Mouse (Mus musculus) MN1 (cell line): Measurements from ENCODE around the gene Snx18.

Source experiments
- DNase-seq: peaks from one replicate; pipeline ENCODE4 v3.0.0-alpha.2; 2016; ENCODE audit warnings: low spot score

The Snx18 gene

DNA sequence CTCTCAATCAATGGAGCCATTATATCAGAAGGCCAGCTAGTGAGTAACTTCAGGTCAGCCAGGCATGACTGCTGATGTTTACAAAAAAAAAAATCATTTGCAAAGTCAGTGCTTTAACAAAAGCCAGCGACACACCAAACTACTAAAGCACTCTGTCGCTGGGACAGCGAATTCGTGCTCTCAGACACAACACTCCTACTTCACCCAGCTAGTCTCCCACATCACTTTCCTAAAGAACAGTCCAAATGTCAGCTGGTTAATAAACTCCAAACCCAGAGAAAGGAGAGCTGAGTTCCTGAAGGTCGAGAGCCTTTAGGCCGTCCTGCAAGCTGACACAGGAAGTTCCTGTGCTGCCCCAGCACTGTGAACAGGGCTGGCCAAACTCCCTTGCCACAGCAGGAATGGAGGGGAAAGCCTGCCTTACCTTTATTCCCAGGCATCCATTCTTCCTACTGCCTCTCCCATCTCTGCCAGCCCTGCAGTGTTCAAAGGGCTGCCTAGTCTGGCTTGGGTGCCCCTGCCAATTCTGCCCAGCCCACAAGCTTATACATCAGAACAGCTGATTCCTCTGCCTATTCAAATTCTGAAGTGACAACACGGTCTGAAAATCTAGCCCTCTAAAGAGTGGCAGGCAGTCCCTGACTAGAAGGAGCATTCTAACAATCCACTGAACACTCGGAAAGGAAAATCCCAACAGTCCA lies 2.2 kb downstream of the Snx18 start:
- DNase-seq: peak; percentile 19

DNA sequence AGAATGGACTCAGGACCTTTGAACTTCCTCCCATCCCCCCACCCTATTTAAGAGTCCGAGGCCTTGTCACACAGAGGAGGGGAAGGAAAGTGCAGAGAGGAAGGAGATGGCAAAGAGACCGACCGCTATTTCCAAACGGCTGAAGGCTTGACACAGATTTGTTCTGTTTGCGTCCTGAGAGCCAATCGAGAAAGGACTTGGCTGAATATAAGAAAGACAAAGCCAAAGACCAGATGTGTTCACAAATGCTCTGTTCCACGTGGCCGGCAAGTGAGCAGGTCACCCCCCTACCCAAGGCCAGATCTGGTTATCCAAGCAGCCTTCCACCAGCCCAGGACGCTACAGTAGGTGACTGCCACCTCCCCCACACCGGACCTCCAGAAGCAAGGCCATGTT lies 2.8 kb downstream of the Snx18 start:
- DNase-seq: peak; percentile 30

- DNase-seq: peak; percentile 86
Measured at GRCm38 (mm10) chr13:113614635-113615545, 3.5 kb downstream of the Snx18 start.

DNA sequence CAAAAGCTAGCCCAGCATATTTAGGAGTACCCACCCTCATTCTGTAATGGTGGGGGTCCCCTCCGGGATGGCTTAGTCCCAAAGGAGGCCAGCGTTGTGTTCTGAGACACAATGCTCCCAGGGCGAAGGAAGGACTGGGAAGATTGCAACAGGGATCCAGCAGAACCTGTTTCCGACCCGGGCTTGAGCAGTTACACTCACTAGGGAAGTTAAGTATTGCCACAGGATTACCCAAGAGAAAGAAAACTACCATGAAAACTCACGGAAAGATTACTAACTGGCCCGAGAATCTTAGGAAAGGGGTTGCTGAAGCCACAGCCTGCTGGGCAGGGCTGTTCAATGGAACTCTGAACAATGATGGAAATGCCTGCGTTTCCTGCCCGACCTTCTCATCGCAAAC lies 4.5 kb downstream of the Snx18 start:
- no peak for DNase-seq

DNA sequence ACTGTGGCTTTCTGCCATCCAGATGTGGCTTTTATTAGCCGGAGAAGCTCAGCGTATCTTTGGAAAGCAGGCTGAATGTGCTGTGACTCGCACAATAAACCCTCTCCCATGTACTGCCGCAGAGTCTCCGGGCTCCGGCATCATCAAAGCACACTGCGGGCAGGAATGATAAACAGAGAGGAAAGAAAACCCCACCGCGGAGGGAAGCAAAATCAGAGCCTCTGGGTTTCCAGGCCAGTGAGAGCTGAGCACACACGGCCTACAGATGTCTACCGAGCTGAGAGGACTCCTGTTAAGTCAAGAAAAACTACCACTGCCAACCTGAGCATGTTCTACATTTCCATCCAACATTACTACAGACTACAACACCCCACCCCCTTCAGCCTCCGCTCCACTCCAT lies 5.0 kb downstream of the Snx18 start:
- DNase-seq: no peak

- no peak for DNase-seq
Measured at GRCm38 (mm10) chr13:113612141-113612950, 6.0 kb downstream of the Snx18 start.

DNA sequence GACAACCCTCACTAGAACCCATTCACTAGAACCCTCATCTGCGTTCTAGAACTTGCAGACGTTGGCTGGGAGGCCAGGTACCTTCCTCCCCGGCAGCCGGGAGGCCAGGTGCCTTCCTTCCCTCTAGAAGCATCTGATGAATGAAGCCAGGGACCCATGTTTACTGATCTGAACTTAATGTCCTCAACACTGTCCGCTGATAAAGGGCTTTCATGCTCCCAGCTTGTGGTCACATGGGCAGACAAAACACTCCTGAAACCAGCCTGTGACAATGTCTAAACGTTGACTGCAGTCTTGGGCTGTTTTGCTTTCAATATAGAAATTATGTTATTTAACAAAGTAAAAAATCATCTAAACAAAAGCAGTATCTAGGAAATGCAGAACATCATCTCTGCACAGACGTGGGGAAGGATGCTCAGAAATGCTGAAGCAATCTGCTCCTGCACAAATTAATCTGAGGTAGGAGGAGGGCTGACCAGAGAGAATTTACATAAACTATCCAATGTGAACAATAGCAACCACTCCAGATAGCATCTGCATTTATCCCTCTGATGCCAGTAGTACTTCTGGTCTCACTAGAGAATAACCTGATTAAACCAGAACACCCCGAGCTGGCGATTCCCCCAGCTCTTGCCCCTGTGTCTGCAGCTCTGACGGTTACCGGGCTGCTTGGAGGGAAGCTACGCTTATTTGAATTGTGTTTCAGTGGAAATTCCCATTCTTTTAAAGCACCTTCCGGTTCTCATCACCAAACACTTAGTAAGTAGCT lies 7.4 kb downstream of the Snx18 start:
- DNase-seq: peak; percentile 61

- DNase-seq: no peak
Measured at GRCm38 (mm10) chr13:113609429-113609828, 8.9 kb downstream of the Snx18 start.

- DNase-seq: no peak
Measured at GRCm38 (mm10) chr13:113607821-113608220, 10.5 kb downstream of the Snx18 start.

GRCm38 (mm10) chr13:113607371-113607770 lies 11.0 kb downstream of the Snx18 start:
- DNase-seq: no peak

DNA sequence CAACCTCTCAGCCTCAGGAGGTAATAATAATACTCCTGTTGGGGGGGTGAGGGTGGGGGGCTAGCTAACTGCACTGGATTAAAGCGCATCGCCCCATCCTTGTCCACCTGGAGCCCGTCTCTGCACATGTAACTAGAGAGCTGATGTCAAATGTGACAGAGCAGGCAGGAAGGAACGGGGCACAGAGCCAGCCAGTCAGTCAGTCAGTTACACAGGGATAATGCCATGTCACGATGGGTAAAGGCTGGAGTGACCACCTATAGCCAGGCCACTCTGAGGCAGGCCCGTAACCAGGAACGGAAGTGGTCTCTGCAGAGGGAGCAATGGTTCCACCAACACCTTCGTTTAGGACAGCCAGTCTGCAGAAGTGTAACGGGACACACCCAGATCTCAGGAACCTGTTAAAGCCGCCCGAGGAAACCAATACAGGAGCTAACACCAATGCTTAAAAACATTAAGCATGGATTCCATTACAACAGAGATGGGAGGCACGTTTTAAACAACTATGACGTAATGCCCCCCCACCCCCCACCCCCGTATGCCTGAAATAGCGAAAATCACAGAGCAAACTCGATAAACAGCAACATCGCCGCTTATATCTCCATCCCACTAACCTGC lies 11.5 kb downstream of the Snx18 start:
- no peak for DNase-seq

- no peak for DNase-seq
Measured at GRCm38 (mm10) chr13:113606131-113606530, 12.2 kb downstream of the Snx18 start.

- DNase-seq: no peak
Measured at GRCm38 (mm10) chr13:113605693-113606092, 12.7 kb downstream of the Snx18 start.

DNA sequence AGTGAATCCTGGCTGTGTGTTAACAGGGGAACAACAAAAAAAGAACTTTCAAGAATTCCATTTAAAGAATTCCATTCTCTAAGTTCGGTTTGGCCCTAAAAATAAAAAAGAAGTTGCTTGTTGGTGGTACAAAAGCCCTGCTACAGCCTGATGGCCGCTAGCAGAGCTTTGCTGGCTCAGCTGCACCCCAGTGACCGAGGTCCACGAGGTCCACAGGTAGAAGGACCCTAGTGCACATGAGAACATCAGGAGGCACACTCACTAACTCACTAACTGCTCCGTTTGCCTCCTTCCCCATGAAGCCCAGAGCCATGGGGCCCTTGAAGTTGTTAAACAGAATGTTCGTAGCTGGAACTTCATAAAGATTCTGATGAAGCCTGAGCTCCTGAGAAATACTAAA lies 14.0 kb downstream of the Snx18 start:
- DNase-seq: no peak

GRCm38 (mm10) chr13:113602882-113603342 lies 15.5 kb downstream of the Snx18 start:
- DNase-seq: no peak

- DNase-seq: no peak
Measured at GRCm38 (mm10) chr13:113601831-113602604, 16.3 kb downstream of the Snx18 start.

GRCm38 (mm10) chr13:113600531-113601463 lies 17.6 kb downstream of the Snx18 start:
- no peak for DNase-seq

- no peak for DNase-seq
Measured at GRCm38 (mm10) chr13:113599701-113600530, 18.4 kb downstream of the Snx18 start.
